Mouse (Mus musculus): Measurements from ENCODE around the gene Dcaf12l2. TPM values are rescaled to one million over a fixed set of nuclear protein-coding genes. Genes with fewer than 3 reads are reported as not detected.

Dcaf12l2 gene
- polyA plus RNA-seq (2015; fragmentation: Nextera tagmentation; extraction: Ambion mirVana) = 2.1 and 2.2 TPM in 2 replicates

- no peak within 1 kb of the TSS for H3K27ac ChIP-seq (ENCODE audit: low read depth, low read length)
- H3K9ac ChIP-seq (ENCODE audit: low read depth, low read length) = peak within 1 kb of the TSS; percentile 71
- no peaks in the 10 kb centered on the region for H3K4me1 ChIP-seq (ENCODE audit: control insufficient read depth, insufficient read depth, low read depth, low read length)
- peak within 1 kb of the TSS; percentile 67 for H3K4me2 ChIP-seq (ENCODE audit: low read length)
- H3K27me3 ChIP-seq (replicated peaks; ENCODE audit: control insufficient read depth, insufficient read depth, low read length) = no peaks in the 10 kb centered on the region
- no peaks in the 10 kb centered on the region for H3K36me3 ChIP-seq (ENCODE audit: control insufficient read depth, insufficient read depth, low read length)
- peak within 1 kb of the TSS; percentile 54 for H3K4me3 ChIP-seq (ENCODE audit: low read length)
- 20% methylated on average over 39 of the region's 57 CpGs for WGBS
- ATAC-seq = peak; percentile 93
- no peaks in the 10 kb centered on the region for H3K9me3 ChIP-seq (ENCODE audit: control insufficient read depth, low read length)
These were observed at the start of gene Dcaf12l2 for GRCm38 (mm10) chrX:44367646-44368521. Dcaf12l2 (minus strand) TSS chrX:44368342.

GRCm38 (mm10) chrX:44367280-44367645 lies 879 bp downstream of the Dcaf12l2 start:
- Histone ChIP-seq H3K4me1 (ENCODE audit: control insufficient read depth, insufficient read depth, low read depth, low read length) (no peaks in the 10 kb centered on the region), H3K9me3 (ENCODE audit: control insufficient read depth, low read length) (no peaks in the 10 kb centered on the region), H3K9ac (ENCODE audit: low read depth, low read length) (peak overlapping the region; percentile 71), H3K4me2 (ENCODE audit: low read length) (peak overlapping the region; percentile 67), H3K4me3 (ENCODE audit: low read length) (peak overlapping the region; percentile 54), H3K27me3 (replicated peaks; ENCODE audit: control insufficient read depth, insufficient read depth, low read length) (no peaks in the 10 kb centered on the region), H3K36me3 (ENCODE audit: control insufficient read depth, insufficient read depth, low read length) (no peaks in the 10 kb centered on the region), H3K27ac (ENCODE audit: low read depth, low read length) (no peak overlapping the region)
- WGBS = 73% methylated on average over 14 of the region's 14 CpGs
- peak; percentile 34 for ATAC-seq
